Mouse (Mus musculus) stomach, postnatal 0 days (tissue): ENCODE data around the gene Ctnnb1. TPM values are rescaled to one million over a fixed set of nuclear protein-coding genes. Genes with fewer than 3 reads are reported as not detected.

Experiments used
- ATAC-seq: fragments of 200-750 bp; cut with Nextera tagmentation; 2 replicates; pipeline ENCODE4 v1.8.0; 2017; ENCODE audit not compliant: low FRiP score, low TSS enrichment
- DNase-seq: peaks from one replicate; pipeline ENCODE4 v3.0.0-alpha.2; 2016; ENCODE audit warnings: low spot score
- H3K27ac ChIP-seq: fragments of 300-500 bp; sonication (generic); replicated peaks from 2 replicates; pipeline ENCODE4 v1.5.1; 2014; ENCODE audit warnings: mild to moderate bottlenecking, control low read depth
- H3K27me3 ChIP-seq: fragments of 300-500 bp; sonication (generic); 2 replicates; pipeline ENCODE4 v1.6.1; 2014; ENCODE audit warnings: low read length; ENCODE audit not compliant: control insufficient read depth, insufficient read depth
- H3K36me3 ChIP-seq: fragments of 300-500 bp; sonication (generic); 2 replicates; pipeline ENCODE4 v1.6.1; 2014; ENCODE audit warnings: low read length, mixed read lengths; ENCODE audit not compliant: control insufficient read depth, insufficient read depth
- H3K4me1 ChIP-seq: fragments of 300-500 bp; sonication (generic); replicated peaks from 2 replicates; pipeline ENCODE4 v1.6.1; 2014; ENCODE audit warnings: antibody characterized with exemption; ENCODE audit not compliant: control insufficient read depth, insufficient read depth
- H3K4me2 ChIP-seq: fragments of 300-500 bp; sonication (generic); replicated peaks from 2 replicates; pipeline ENCODE4 v1.6.1; 2014; ENCODE audit warnings: low read depth, mild to moderate bottlenecking, control low read depth, moderate library complexity
- H3K4me3 ChIP-seq: fragments of 300-500 bp; sonication (generic); 2 replicates; pipeline ENCODE4 v1.5.1; 2014; ENCODE audit warnings: low read depth, low read length, control low read depth
- H3K9ac ChIP-seq: fragments of 300-500 bp; sonication (generic); 2 replicates; pipeline ENCODE4 v1.6.1; 2014; ENCODE audit warnings: mild to moderate bottlenecking, low read length, control low read depth, mixed read lengths
- H3K9me3 ChIP-seq: fragments of 300-500 bp; sonication (generic); 2 replicates; pipeline ENCODE4 v1.6.1; 2016; ENCODE audit warnings: low read length; ENCODE audit not compliant: control insufficient read depth
- CTCF ChIP-seq: IDR thresholded peaks from 2 replicates; pipeline ENCODE4 v1.5.1; 2016; ENCODE audit warnings: antibody characterized with exemption, low read depth, mild to moderate bottlenecking, moderate library complexity
- EP300 ChIP-seq: optimal IDR thresholded peaks from 2 replicates; pipeline ENCODE3; 2016; ENCODE audit warnings: antibody characterized with exemption
- WGBS: fragments of 180-500 bp; shearing (Covaris S2); extraction: QIAGEN DNeasy Blood & Tissue Kit; methylation state at CpG from one replicate; pipeline ENCODE4 v1.1.7; 2014; 5-methylcytosine and 5-hydroxymethylcytosine counted together
- polyA plus RNA-seq: library from polyadenylated mRNA; unstranded; fragments of >200 nt; fragmentation: Nextera tagmentation; extraction: Ambion mirVana; gene quantifications from 2 replicates; pipeline ENCODE4 v1.2.1, GENCODE M21; 2015

The Ctnnb1 gene
- polyA plus RNA-seq, 1 experiment from 2014 or later = 220 TPM

- Histone ChIP-seq H3K27ac (peak overlapping the region; percentile 97), H3K9ac (peak overlapping the region; percentile 98), H3K4me3 (peak overlapping the region; percentile 82), H3K9me3 (no peaks in the 10 kb centered on the region), H3K36me3 (no peaks in the 10 kb centered on the region), H3K27me3 (no peaks in the 10 kb centered on the region), H3K4me2 (peak overlapping the region; percentile 77), H3K4me1 (peaks cover 16% of the 10 kb centered on the region)
- ATAC-seq (0 out of 2 replicates have a peak, but pooled peaks have one; percentile 9), DNase-seq (peak; percentile 58)
- TF ChIP-seq EP300 (no peak), CTCF (no peak)
- under 1% methylated on average over 51 of the region's 57 CpGs for WGBS
These were observed 5.1 kb downstream of the Ctnnb1 start for GRCm38 (mm10) chr9:120933886-120934758.

GRCm38 (mm10) chr9:120934821-120935633 is 6.0 kb downstream of the Ctnnb1 start:
- 2% methylated on average over 14 of the region's 14 CpGs for WGBS
- H3K9ac ChIP-seq = peak overlapping the region; percentile 98
- H3K36me3 ChIP-seq = no peaks in the 10 kb centered on the region; the same call in 1 of the 2 replicates
- H3K27ac ChIP-seq = peak overlapping the region; percentile 97
- peaks cover 16% of the 10 kb centered on the region for H3K4me1 ChIP-seq
- peak overlapping the region; percentile 82 for H3K4me3 ChIP-seq
- H3K9me3 ChIP-seq = no peaks in the 10 kb centered on the region
- TF ChIP-seq CTCF (no peak), EP300 (no peak)
- no peaks in the 10 kb centered on the region for H3K27me3 ChIP-seq
- ATAC-seq (no peak), DNase-seq (no peak)
- peak overlapping the region; percentile 77 for H3K4me2 ChIP-seq

- TF ChIP-seq EP300 (no peak), CTCF (no peak)
- Histone ChIP-seq H3K4me3 (peak overlapping the region; percentile 82), H3K9ac (peak overlapping the region; percentile 98), H3K27me3 (no peaks in the 10 kb centered on the region), H3K27ac (peak overlapping the region; percentile 97; the same call in 1 of the 2 replicates), H3K4me2 (peak overlapping the region; percentile 77), H3K36me3 (no peaks in the 10 kb centered on the region; the same call in 1 of the 2 replicates), H3K9me3 (no peaks in the 10 kb centered on the region), H3K4me1 (peaks cover 16% of the 10 kb centered on the region)
- peak; percentile 38 for DNase-seq
- 5% methylated on average over 4 of the region's 4 CpGs for WGBS
- no peak for ATAC-seq
These were observed 6.6 kb downstream of the Ctnnb1 start for GRCm38 (mm10) chr9:120935634-120935922.

GRCm38 (mm10) chr9:120936351-120936750 is 7.3 kb downstream of the Ctnnb1 start:
- Histone ChIP-seq H3K36me3 (no peaks in the 10 kb centered on the region; the same call in 1 of the 2 replicates), H3K4me1 (peaks cover 16% of the 10 kb centered on the region), H3K27me3 (no peaks in the 10 kb centered on the region), H3K4me2 (peak overlapping the region; percentile 77), H3K27ac (no peak overlapping the region), H3K9ac (0 out of 2 replicates have a peak overlapping the region, but pooled peaks have one; percentile 18), H3K9me3 (no peaks in the 10 kb centered on the region), H3K4me3 (peak overlapping the region; percentile 82)
- DNase-seq (peak; percentile 81), ATAC-seq (no peak)
- WGBS = 8% methylated on average over 8 of the region's 8 CpGs
- TF ChIP-seq EP300 (no peak), CTCF (peak; percentile 85)

GRCm38 (mm10) chr9:120940858-120941257 is 11.8 kb downstream of the Ctnnb1 start:
- Histone ChIP-seq H3K4me2 (no peak overlapping the region), H3K4me3 (no peak overlapping the region), H3K36me3 (no peaks in the 10 kb centered on the region; the same call in 1 of the 2 replicates), H3K27me3 (no peaks in the 10 kb centered on the region), H3K4me1 (peaks cover 21% of the 10 kb centered on the region), H3K9me3 (no peaks in the 10 kb centered on the region), H3K27ac (no peak overlapping the region), H3K9ac (no peak overlapping the region)
- ATAC-seq (no peak), DNase-seq (no peak)
- no peak for TF ChIP-seq EP300
- 79% methylated on average over 3 of the region's 3 CpGs for WGBS
